Mouse (Mus musculus) lung, embryonic 16.5 days (tissue): Measurements from ENCODE around the gene Sox15. TPM values are rescaled to one million over a fixed set of nuclear protein-coding genes. Genes with fewer than 3 reads are reported as not detected.
"Not testable (repeated sequence)": the region's sequence is repeated elsewhere in the genome, so short reads cannot be mapped to it uniquely, and the experiment has no call there.

Experiments
- ATAC-seq: fragments of 200-750 bp; cut with Nextera tagmentation; 2 replicates; pipeline ENCODE4 v1.8.0; 2017; ENCODE audit warnings: low read depth, mild to moderate bottlenecking, moderate library complexity
- H3K27ac ChIP-seq: fragments of 300-500 bp; sonication (generic); 2 replicates; pipeline ENCODE4 v1.5.1; 2014; ENCODE audit warnings: mild to moderate bottlenecking, control low read depth, low read length
- H3K27me3 ChIP-seq: fragments of 300-500 bp; sonication (generic); 2 replicates; pipeline ENCODE4 v1.6.1; 2014; ENCODE audit warnings: low read depth, low read length, mixed read lengths; ENCODE audit not compliant: control insufficient read depth, insufficient read depth
- H3K36me3 ChIP-seq: fragments of 300-500 bp; sonication (generic); 2 replicates; pipeline ENCODE4 v1.6.1; 2014; ENCODE audit warnings: low read length; ENCODE audit not compliant: control insufficient read depth, insufficient read depth
- H3K4me1 ChIP-seq: fragments of 300-500 bp; sonication (generic); replicated peaks from 2 replicates; pipeline ENCODE4 v1.6.1; 2014; ENCODE audit warnings: low read length, mixed read lengths; ENCODE audit not compliant: control insufficient read depth, insufficient read depth
- H3K4me2 ChIP-seq: fragments of 300-500 bp; sonication (generic); 2 replicates; pipeline ENCODE4 v1.6.1; 2014; ENCODE audit warnings: low read depth, low read length, control low read depth
- H3K4me3 ChIP-seq: fragments of 300-500 bp; sonication (generic); 2 replicates; pipeline ENCODE4 v1.5.1; 2014; ENCODE audit warnings: mild to moderate bottlenecking, low read length, control low read depth
- H3K9ac ChIP-seq: fragments of 300-500 bp; sonication (generic); 2 replicates; pipeline ENCODE4 v1.6.1; 2014; ENCODE audit warnings: low read length, control low read depth
- H3K9me3 ChIP-seq: fragments of 300-500 bp; sonication (generic); 2 replicates; pipeline ENCODE4 v1.6.1; 2016; ENCODE audit warnings: low read length; ENCODE audit not compliant: control insufficient read depth
- WGBS: fragments of 180-500 bp; shearing (Covaris S2); extraction: QIAGEN DNeasy Blood & Tissue Kit; methylation state at CpG from one replicate; pipeline ENCODE4 v1.1.7; 2014; 5-methylcytosine and 5-hydroxymethylcytosine counted together
- microRNA counts: library from miRNA; unstranded; fragments of <30 nt; microRNA quantifications from one replicate; lab custom pipeline; 2016
- microRNA-seq: library from miRNA; unstranded; fragments of <30 nt; microRNA quantifications from one replicate; pipeline ENCODE4, GENCODE M21; 2016
- polyA plus RNA-seq: library from polyadenylated mRNA; unstranded; fragments of >200 nt; fragmentation: Nextera tagmentation; extraction: Ambion mirVana; gene quantifications from 2 replicates; pipeline ENCODE4 v1.2.1, GENCODE M21; 2015

The Sox15 gene
- polyA plus RNA-seq, 1 experiment from 2014 or later, result 0.54 TPM

DNA sequence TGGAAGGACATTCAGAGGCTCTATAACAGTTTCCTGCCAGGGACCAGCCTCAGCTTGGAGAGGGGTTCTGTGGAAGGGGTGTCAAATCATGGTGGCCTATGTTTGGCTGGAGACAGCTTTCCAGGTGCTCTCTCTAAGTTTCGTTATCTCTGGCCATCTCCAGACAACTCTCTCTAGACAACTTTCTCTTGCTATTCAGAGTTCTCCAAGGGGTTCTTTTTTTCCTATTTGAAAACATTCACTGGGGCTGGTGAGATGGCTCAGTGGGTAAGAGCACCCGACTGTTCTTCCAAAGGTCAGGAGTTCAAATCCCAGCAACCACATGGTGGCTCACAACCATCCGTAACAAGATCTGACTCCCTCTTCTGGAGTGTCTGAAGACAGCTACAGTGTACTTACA, 48.3 kb downstream of the Sox15 start:
- H3K4me1 ChIP-seq, H3K27me3 ChIP-seq, H3K9me3 ChIP-seq, H3K27ac ChIP-seq, ATAC-seq, H3K4me2 ChIP-seq, H3K4me3 ChIP-seq, H3K36me3 ChIP-seq, H3K9ac ChIP-seq: not testable (repeated sequence)
- 59% methylated on average over 2 of the region's 3 CpGs for WGBS

DNA sequence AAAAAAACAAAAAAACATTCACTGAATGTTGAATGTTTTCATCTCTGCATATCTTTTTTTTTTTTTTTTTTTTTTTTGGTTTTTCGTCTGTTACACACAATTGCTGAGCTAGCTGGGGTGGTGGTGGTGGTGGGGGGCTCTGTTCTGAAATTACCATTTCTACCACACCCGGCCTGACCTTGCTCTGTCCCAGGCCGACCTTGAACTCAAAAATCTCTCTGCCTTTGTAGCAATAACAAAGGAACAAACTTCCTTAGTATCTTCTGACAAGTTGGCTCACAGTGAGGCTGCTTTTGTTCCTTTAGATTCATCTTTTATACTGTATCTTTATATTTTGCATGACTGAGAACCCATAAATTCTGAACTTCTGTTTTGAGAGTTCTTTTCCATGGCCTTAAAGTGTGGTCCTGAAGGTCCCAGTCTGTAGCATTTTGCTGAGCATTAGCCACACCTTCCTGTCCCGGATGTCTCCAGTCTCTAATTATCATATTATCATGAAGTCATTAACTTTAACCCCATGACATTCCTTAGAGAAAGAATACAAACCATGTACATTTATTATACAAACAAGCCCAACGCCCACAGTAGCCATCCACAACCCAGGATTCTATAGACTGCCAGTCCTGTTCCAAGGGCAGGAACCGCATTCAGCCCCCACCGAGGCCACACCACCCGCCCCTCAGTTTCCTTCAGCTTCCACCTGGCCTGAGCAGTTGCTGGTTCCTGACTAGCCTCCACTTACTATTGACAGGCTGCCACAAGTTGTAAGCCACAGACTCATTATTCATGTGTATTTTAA, 48.9 kb downstream of the Sox15 start:
- H3K27ac ChIP-seq, result no peak overlapping the region
- 49% methylated on average over 8 of the region's 8 CpGs for WGBS
- no peaks in the 10 kb centered on the region for H3K27me3 ChIP-seq
- H3K4me1 ChIP-seq, result no peaks in the 10 kb centered on the region
- H3K36me3 ChIP-seq, result no peaks in the 10 kb centered on the region
- no peak for ATAC-seq
- H3K9me3 ChIP-seq, result no peaks in the 10 kb centered on the region
- no peak overlapping the region for H3K9ac ChIP-seq
- H3K4me2 ChIP-seq, result no peak overlapping the region
- no peak overlapping the region for H3K4me3 ChIP-seq

DNA sequence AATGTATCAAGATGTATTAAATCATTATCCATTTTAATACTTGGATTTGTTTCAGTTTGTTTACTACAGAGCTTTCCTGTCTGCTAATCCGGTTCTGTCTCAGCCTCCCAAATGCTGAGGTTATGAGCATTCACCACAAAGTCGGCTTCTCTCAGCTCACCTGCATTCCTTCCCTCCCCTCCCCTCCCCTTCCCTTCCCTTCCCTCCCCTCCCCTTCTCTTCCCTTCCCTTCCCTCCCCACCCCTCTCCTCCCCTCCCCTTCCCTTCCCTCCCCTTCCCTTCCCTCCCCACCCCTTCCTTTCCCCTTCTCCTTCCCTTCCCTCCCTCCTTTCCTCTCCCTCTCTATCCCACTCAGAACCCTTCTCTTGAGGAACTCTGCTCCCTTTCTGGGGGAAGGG, 49.5 kb downstream of the Sox15 start:
- no peaks in the 10 kb centered on the region for H3K9me3 ChIP-seq
- no peaks in the 10 kb centered on the region for H3K36me3 ChIP-seq
- no peak for ATAC-seq
- no peak overlapping the region for H3K27ac ChIP-seq
- 18% methylated on average over 2 of the region's 2 CpGs for WGBS
- H3K4me3 ChIP-seq, result no peak overlapping the region
- no peaks in the 10 kb centered on the region for H3K4me1 ChIP-seq
- H3K9ac ChIP-seq, result no peak overlapping the region
- no peaks in the 10 kb centered on the region for H3K27me3 ChIP-seq
- no peak overlapping the region for H3K4me2 ChIP-seq

MicroRNAs within 50 kb of the gene (microRNA counts, 519-probe panel; counts per million panel counts)
- microRNA mmu-miR-1934 (lab: Ali Mortazavi, UCI) (not detected), microRNA mmu-miR-467f (lab: Ali Mortazavi, UCI) (2,644 counts per million, percentile 48 among the panel's probes with 10 or more counts)

Small RNA genes within 50 kb of the gene (microRNA-seq; reads per million reads assigned to microRNA genes)
- gene Mir1934 (4.0 reads per million, percentile 15 among the genes with 10 or more reads in this experiment), gene Mir467f (not detected)

Other genes starting within 250 kb of the Sox15 start
- 25.2 and 26.0 TPM in 2 replicates for gene Kdm6b, start 241.6 kb upstream of the Sox15 start, polyA plus RNA-seq
- gene Dnah2, start 106.2 kb upstream of the Sox15 start, polyA plus RNA-seq, result 1.9 TPM in 2 replicates
- 5.6 and 5.7 TPM in 2 replicates for gene Efnb3, start 95.1 kb upstream of the Sox15 start, polyA plus RNA-seq
- 26.2 and 29.2 TPM in 2 replicates for gene Wrap53, start 75.1 kb upstream of the Sox15 start, polyA plus RNA-seq
- gene Trp53, start 75.0 kb upstream of the Sox15 start, polyA plus RNA-seq, result 141 and 154 TPM in 2 replicates
- gene Atp1b2, start 49.4 kb upstream of the Sox15 start, polyA plus RNA-seq, result 10.5 and 12.7 TPM in 2 replicates
- gene Shbg, start 37.4 kb upstream of the Sox15 start, polyA plus RNA-seq, result 0.15 TPM in 1 of 2 replicates, not detected in the other
- gene Sat2, start 33.3 kb upstream of the Sox15 start, polyA plus RNA-seq, result 15.2 and 19.2 TPM in 2 replicates
- gene Fxr2, start 22.3 kb upstream of the Sox15 start, polyA plus RNA-seq, result 22.2 and 22.6 TPM in 2 replicates
- 65.5 and 71.0 TPM in 2 replicates for gene Mpdu1, start 7.3 kb downstream of the Sox15 start, polyA plus RNA-seq
- gene Cd68, start 10.8 kb downstream of the Sox15 start, polyA plus RNA-seq, result 19.2 and 19.4 TPM in 2 replicates
- 539 and 624 TPM in 2 replicates for gene Eif4a1, start 17.1 kb downstream of the Sox15 start, polyA plus RNA-seq
- gene Senp3, start 26.8 kb downstream of the Sox15 start, polyA plus RNA-seq, result 69.3 and 70.6 TPM in 2 replicates
- 0.89 and 1.2 TPM in 2 replicates for gene Tnfsf13, start 30.5 kb downstream of the Sox15 start, polyA plus RNA-seq
- 10.6 and 12.8 TPM in 2 replicates for gene Tnfsf12, start 40.5 kb downstream of the Sox15 start, polyA plus RNA-seq
- 5.0 and 5.4 TPM in 2 replicates for gene Tnfsfm13, start 40.8 kb downstream of the Sox15 start, polyA plus RNA-seq
- gene Polr2a, start 103.3 kb downstream of the Sox15 start, polyA plus RNA-seq, result 24.1 and 25.3 TPM in 2 replicates
- gene Slc35g3, start 106.7 kb downstream of the Sox15 start, polyA plus RNA-seq, result 0.36 and 0.64 TPM in 2 replicates
- gene Zbtb4, start 110.6 kb downstream of the Sox15 start, polyA plus RNA-seq, result 3.5 and 4.9 TPM in 2 replicates
- 18.6 and 20.7 TPM in 2 replicates for gene Chrnb1, start 140.6 kb downstream of the Sox15 start, polyA plus RNA-seq
- gene Fgf11, start 146.5 kb downstream of the Sox15 start, polyA plus RNA-seq, result 1.0 and 1.7 TPM in 2 replicates
- 6.5 and 8.6 TPM in 2 replicates for gene Tmem102, start 150.3 kb downstream of the Sox15 start, polyA plus RNA-seq
- not detected in 2 replicates for gene Gm39566, start 160.0 kb downstream of the Sox15 start, polyA plus RNA-seq
- gene Spem2, start 163.2 kb downstream of the Sox15 start, polyA plus RNA-seq, result not detected in 2 replicates
- gene Spem1, start 166.9 kb downstream of the Sox15 start, polyA plus RNA-seq, result not detected in 2 replicates
- 4.4 and 5.0 TPM in 2 replicates for gene Nlgn2, start 182.5 kb downstream of the Sox15 start, polyA plus RNA-seq
- 443 and 452 TPM in 2 replicates for gene Tmem256, start 183.2 kb downstream of the Sox15 start, polyA plus RNA-seq
- gene Plscr3, start 191.1 kb downstream of the Sox15 start, polyA plus RNA-seq, result 115 and 137 TPM in 2 replicates
- gene Tnk1, start 203.4 kb downstream of the Sox15 start, polyA plus RNA-seq, result 10.8 and 11.8 TPM in 2 replicates
- not detected in 2 replicates for gene Tmem95, start 222.7 kb downstream of the Sox15 start, polyA plus RNA-seq
- gene Kctd11, start 226.1 kb downstream of the Sox15 start, polyA plus RNA-seq, result 10.9 and 11.4 TPM in 2 replicates
- gene Acap1, start 240.2 kb downstream of the Sox15 start, polyA plus RNA-seq, result 2.1 and 3.8 TPM in 2 replicates
- gene 2810408A11Rik, start 245.7 kb downstream of the Sox15 start, polyA plus RNA-seq, result 7.9 and 8.6 TPM in 2 replicates
- gene Neurl4, start 245.8 kb downstream of the Sox15 start, polyA plus RNA-seq, result 5.7 and 6.4 TPM in 2 replicates